Mouse (Mus musculus): Measurements from ENCODE around the gene Rnf11.
A peak's percentile ranks its signal among the peaks of the same experiment; 100 is the strongest.
"Not testable (repeated sequence)": the region's sequence is repeated elsewhere in the genome, so short reads cannot be mapped to it uniquely, and the experiment has no call there.

Gene Rnf11

DNA sequence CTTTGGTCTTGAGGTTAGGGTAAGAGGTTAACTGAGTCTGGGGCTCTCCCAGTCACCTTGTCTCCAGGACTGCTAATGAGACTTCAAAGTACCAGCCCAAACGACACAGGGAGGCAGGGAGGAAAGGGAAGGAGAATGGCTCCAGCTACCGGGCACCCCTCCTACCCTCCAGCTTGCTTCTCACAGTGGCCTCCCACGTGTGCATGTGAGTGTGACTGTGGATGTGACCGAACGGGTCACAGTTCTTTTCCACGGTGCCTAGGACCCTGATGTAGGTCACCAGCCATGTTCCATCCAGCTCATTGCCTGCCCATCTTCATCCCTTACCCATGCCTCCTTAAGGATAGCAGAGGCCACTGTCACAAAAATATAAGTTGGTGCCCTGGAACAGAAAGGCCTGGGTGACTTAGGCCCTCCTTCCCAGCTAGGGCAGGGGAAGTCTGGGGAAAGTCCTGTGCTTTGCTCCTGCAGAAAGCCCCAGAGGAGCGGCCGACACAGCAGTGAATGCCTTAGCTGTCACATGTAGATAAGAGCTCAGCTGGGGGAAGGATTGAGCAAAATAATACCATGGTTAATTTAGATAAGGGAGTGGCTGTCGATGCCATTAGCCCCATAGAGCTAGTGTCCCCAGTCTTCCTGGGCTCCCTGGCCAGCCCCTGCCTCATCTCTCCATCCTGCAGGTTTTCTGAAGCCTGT is 73.7 kb downstream of the Rnf11 start:
- DNase-seq: no peak

GRCm38 (mm10) chr4:109407701-109408485 is 76.6 kb downstream of the Rnf11 start:
- no peak for DNase-seq

DNA sequence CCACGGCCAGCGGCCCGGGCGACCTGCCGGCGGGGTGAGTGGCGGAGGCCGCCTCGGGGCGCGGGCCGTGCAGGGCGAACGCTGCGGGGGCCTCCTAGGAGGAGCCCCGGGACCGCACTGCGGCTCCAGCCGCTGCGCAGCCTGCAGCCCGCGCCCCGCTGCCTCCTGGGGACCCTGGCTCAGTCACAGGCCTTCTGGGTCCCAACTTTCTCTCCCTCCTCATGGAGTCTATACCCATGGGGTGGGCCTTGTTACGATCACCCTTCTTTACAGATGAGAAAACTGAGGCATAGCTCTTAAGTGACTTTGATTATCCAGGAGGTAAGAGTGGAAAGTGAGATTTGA is 77.4 kb downstream of the Rnf11 start:
- no peak for DNase-seq

DNA sequence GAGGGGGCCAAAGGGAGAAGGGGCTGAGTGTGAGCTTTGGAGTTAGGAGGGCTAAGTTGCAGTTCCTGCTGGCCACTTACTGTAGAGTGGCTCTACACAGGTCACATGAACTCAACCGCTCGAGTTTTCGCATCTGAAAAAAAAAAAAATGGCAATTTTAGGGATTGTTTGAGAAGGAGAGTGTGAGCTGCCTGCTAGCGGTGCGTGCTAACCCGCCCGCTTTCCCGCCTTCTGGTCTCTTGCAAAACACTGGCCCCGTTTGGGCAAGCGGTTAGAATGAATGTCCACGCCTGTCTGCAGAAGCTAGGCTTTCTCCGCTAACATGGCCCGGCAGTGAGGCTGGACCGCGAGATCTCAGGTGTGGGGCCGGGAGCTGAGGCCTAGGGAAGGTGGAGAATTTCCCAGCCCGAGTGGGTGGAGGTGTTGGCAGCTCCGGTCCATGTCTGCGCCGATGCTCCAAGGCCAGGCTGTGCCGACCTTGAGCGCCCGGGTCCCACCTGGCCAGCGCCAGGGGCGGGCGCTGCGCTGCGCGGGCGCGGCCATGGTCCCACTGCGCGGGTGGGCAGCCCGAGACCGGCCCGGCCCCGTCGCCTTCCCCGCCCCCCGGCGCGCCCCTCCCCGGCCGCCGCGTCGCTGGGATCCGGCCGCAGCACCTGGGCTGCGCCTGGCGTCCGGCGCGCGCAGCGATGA is 77.9 kb downstream of the Rnf11 start, which contains the start of gene Ttc39a:
Gene Ttc39a (plus strand): TSS at position 138 of the 690 bp plus-strand sequence.
- peak; percentile 34 for DNase-seq

- DNase-seq: peak; percentile 57
Observed at GRCm38 (mm10) chr4:109406054-109406485, 78.5 kb downstream of the Rnf11 start.

- no peak for DNase-seq
Observed at GRCm38 (mm10) chr4:109405415-109405814, 79.1 kb downstream of the Rnf11 start.

GRCm38 (mm10) chr4:109404908-109405307 is 79.6 kb downstream of the Rnf11 start:
- not testable (repeated sequence) for DNase-seq

GRCm38 (mm10) chr4:109401176-109401689 is 83.3 kb downstream of the Rnf11 start:
- no peak for DNase-seq
